Mouse (Mus musculus): ENCODE results near the gene Tnip1. TPM values are rescaled to one million over a fixed set of nuclear protein-coding genes. Genes with fewer than 3 reads are reported as not detected.

Tnip1 gene
- total and polyA plus RNA-seq, 3 experiments = 8.1 to 19.7 TPM; not detected in 1

- no peaks in the 10 kb centered on the region for H3K79me2 ChIP-seq (ENCODE audit: control insufficient read depth, insufficient read depth, low read length, poor library complexity)
- H3K9ac ChIP-seq (ENCODE audit: control insufficient read depth, low read depth, low read length, poor library complexity, severe bottlenecking) = no peak overlapping the region
- H3K4me3 ChIP-seq (ENCODE audit: control insufficient read depth in 1 of 2, insufficient read depth in 1 of 2, low read depth in 2 of 2, low read length in 2 of 2) = no peak overlapping the region
- H3K27me3 ChIP-seq (ENCODE audit: control insufficient read depth in 1 of 2, insufficient read depth in 2 of 2, low read length in 2 of 2) = no peaks in the 10 kb centered on the region
- H3K36me3 ChIP-seq (ENCODE audit: control insufficient read depth in 1 of 2, insufficient read depth in 2 of 2, low read length in 2 of 2) = peaks cover 0 to 24% of the 10 kb centered on the region in 2 experiments; a peak in 2 of 4 replicates
- no peaks in the 10 kb centered on the region for H3K9me3 ChIP-seq (replicated peaks; ENCODE audit: insufficient read depth, low read length)
- peaks cover 9 to 35% of the 10 kb centered on the region in 2 experiments for H3K4me1 ChIP-seq (ENCODE audit: control insufficient read depth in 1 of 2, insufficient read depth in 2 of 2, low read length in 2 of 2)
- peak; percentile 79 for DNase-seq (ENCODE audit: low read depth, low spot score)
- peak; percentile 52 for TF ChIP-seq MAX (IDR thresholded peaks at IDR 0.05; ENCODE audit: low read length)
- TF ChIP-seq CHD2 (IDR thresholded peaks at IDR 0.05; ENCODE audit: low read length) = peak; percentile 15; the same call in 1 of the 2 replicates
- TF ChIP-seq UBTF (IDR thresholded peaks at IDR 0.05; ENCODE audit: borderline replicate concordance, insufficient read depth, low read depth, low read length) = no peak
- no peak for TF ChIP-seq CHD1 (IDR thresholded peaks at IDR 0.05; ENCODE audit: low read depth, low read length)
- no peak for TF ChIP-seq POLR2AphosphoS5 (IDR thresholded peaks at IDR 0.05; ENCODE audit: borderline replicate concordance, low read depth, low read length)
- 0 out of 2 replicates have a peak, but pooled peaks have one; percentile 49 for TF ChIP-seq MYC (IDR thresholded peaks at IDR 0.05; ENCODE audit: low read depth, low read length)
- TF ChIP-seq NELFE (IDR thresholded peaks at IDR 0.05; ENCODE audit: low read depth, low read length) = no peak
- TF ChIP-seq TBP (IDR thresholded peaks at IDR 0.05; ENCODE audit: low read depth, low read length) = no peak
- no peak for TF ChIP-seq RAD21 (IDR thresholded peaks at IDR 0.05; ENCODE audit: low read depth, low read length)
- TF ChIP-seq TCF12 (IDR thresholded peaks at IDR 0.05; ENCODE audit: low read depth, low read length) = peak; percentile 34; the same call in 1 of the 2 replicates
- TF ChIP-seq MAFK (IDR thresholded peaks at IDR 0.05; ENCODE audit: borderline replicate concordance, low read depth, low read length) = no peak
- TF ChIP-seq GABPA (IDR thresholded peaks at IDR 0.05; ENCODE audit: low read depth, low read length) = no peak
- 0 out of 2 replicates have a peak, but pooled peaks have one; percentile 49 for TF ChIP-seq MAZ (IDR thresholded peaks at IDR 0.05; ENCODE audit: low read depth, low read length)
- peak; percentile 91 for TF ChIP-seq ETS1 (IDR thresholded peaks at IDR 0.05; ENCODE audit: low read depth, low read length)
- TF ChIP-seq SIN3A (IDR thresholded peaks at IDR 0.05; ENCODE audit: low read length) = peak; percentile 88
- peak in 1 of 2 experiments; percentile 49; a peak in 2 of 4 replicates for TF ChIP-seq EP300 (IDR thresholded peaks at IDR 0.05; ENCODE audit: low read depth in 1 of 2, low read length in 2 of 2)
- no peak for TF ChIP-seq CTCF (IDR thresholded peaks at IDR 0.05 in 2 of 3, conservative IDR thresholded peaks at IDR 0.05 in 1 of 3; ENCODE audit: control insufficient read depth in 1 of 3, insufficient read depth in 1 of 3, low read depth in 2 of 3, low read length in 3 of 3, poor library complexity in 1 of 3, severe bottlenecking in 1 of 3)
- peak; percentile 31; the same call in 1 of the 2 replicates for TF ChIP-seq GATA1 (IDR thresholded peaks at IDR 0.05; ENCODE audit: low read depth, low read length)
- no peak for TF ChIP-seq NRF1 (IDR thresholded peaks at IDR 0.05; ENCODE audit: insufficient read depth, low read depth, low read length, poor library complexity, severe bottlenecking)
- TF ChIP-seq USF2 (IDR thresholded peaks at IDR 0.05; ENCODE audit: borderline replicate concordance in 1 of 2, insufficient read depth in 1 of 2, low read depth in 1 of 2, low read length in 2 of 2) = no peak
- TF ChIP-seq HCFC1 (IDR thresholded peaks at IDR 0.05; ENCODE audit: low read depth, low read length) = peak; percentile 54
- peak; percentile 80 for TF ChIP-seq MXI1 (IDR thresholded peaks at IDR 0.05; ENCODE audit: low read depth, low read length)
- TF ChIP-seq ZNF384 (IDR thresholded peaks at IDR 0.05; ENCODE audit: low read depth, low read length) = no peak
- TF ChIP-seq RCOR1 (IDR thresholded peaks at IDR 0.05; ENCODE audit: low read depth, low read length) = no peak
- TF ChIP-seq BHLHE40 (IDR thresholded peaks at IDR 0.05; ENCODE audit: borderline replicate concordance, low read depth, low read length) = peak; percentile 74; the same call in 1 of the 2 replicates
- no peak for TF ChIP-seq ZC3H11A (IDR thresholded peaks at IDR 0.05; ENCODE audit: low read depth, low read length)
- no peak overlapping the region for H3K27ac ChIP-seq (ENCODE audit: control insufficient read depth, low read depth, low read length)
These were observed 10.9 kb upstream of the Tnip1 start for GRCm38 (mm10) chr11:54973481-54974212.
